Mouse (Mus musculus): ENCODE results near the gene Lrriq1. TPM values are rescaled to one million over a fixed set of nuclear protein-coding genes. Genes with fewer than 3 reads are reported as not detected.

The Lrriq1 gene
- total and polyA plus RNA-seq, 3 experiments = 0.12 TPM; not detected in 2

- WGBS = 45% methylated on average over 8 of the region's 8 CpGs
- Histone ChIP-seq H3K4me3 (no peak overlapping the region), H3K27me3 (ENCODE audit: control insufficient read depth, insufficient read depth, low read length) (no peaks in the 10 kb centered on the region), H3K4me1 (ENCODE audit: control insufficient read depth, insufficient read depth, low read length) (no peaks in the 10 kb centered on the region), H3K79me2 (replicated peaks; ENCODE audit: control insufficient read depth, insufficient read depth, low read length) (no peaks in the 10 kb centered on the region), H3K9ac (ENCODE audit: low read depth, low read length) (no peak overlapping the region), H3K36me3 (ENCODE audit: control insufficient read depth, insufficient read depth, low read length) (no peaks in the 10 kb centered on the region), H3K27ac (no peak overlapping the region)
- TF ChIP-seq EP300 (IDR thresholded peaks at IDR 0.05; ENCODE audit: insufficient read depth, low read depth, low read length) = no peak
- no peak for TF ChIP-seq POLR2A (IDR thresholded peaks at IDR 0.05; ENCODE audit: insufficient read depth, low read depth, low read length)
- no peak for TF ChIP-seq CTCF (IDR thresholded peaks at IDR 0.05)
- DNase-seq = no peak
- intact Hi-C loops (cut with DNase I) = no loop called here
These were observed 90.2 kb downstream of the Lrriq1 start for GRCm38 (mm10) chr10:103145769-103146379.

GRCm38 (mm10) chr10:103144927-103145768 is 91.0 kb downstream of the Lrriq1 start:
- DNase-seq = no peak
- intact Hi-C loops (cut with DNase I) = no loop called here
- no peak overlapping the region for H3K9ac ChIP-seq (ENCODE audit: low read depth, low read length)
- H3K27ac ChIP-seq = no peak overlapping the region
- no peaks in the 10 kb centered on the region for H3K4me1 ChIP-seq (ENCODE audit: control insufficient read depth, insufficient read depth, low read length)
- no peaks in the 10 kb centered on the region for H3K79me2 ChIP-seq (replicated peaks; ENCODE audit: control insufficient read depth, insufficient read depth, low read length)
- no peaks in the 10 kb centered on the region for H3K27me3 ChIP-seq (ENCODE audit: control insufficient read depth, insufficient read depth, low read length)
- no peaks in the 10 kb centered on the region for H3K36me3 ChIP-seq (ENCODE audit: control insufficient read depth, insufficient read depth, low read length)
- TF ChIP-seq POLR2A (IDR thresholded peaks at IDR 0.05; ENCODE audit: insufficient read depth, low read depth, low read length) = no peak
- TF ChIP-seq EP300 (IDR thresholded peaks at IDR 0.05; ENCODE audit: insufficient read depth, low read depth, low read length) = no peak
- no peak for TF ChIP-seq CTCF (IDR thresholded peaks at IDR 0.05)
- H3K4me3 ChIP-seq = no peak overlapping the region
- WGBS = 69% methylated on average over 11 of the region's 11 CpGs

GRCm38 (mm10) chr10:103142526-103142925 is 93.6 kb downstream of the Lrriq1 start:
- H3K4me1 ChIP-seq (ENCODE audit: control insufficient read depth, insufficient read depth, low read length) = no peaks in the 10 kb centered on the region
- H3K9ac ChIP-seq (ENCODE audit: low read depth, low read length) = no peak overlapping the region
- H3K79me2 ChIP-seq (replicated peaks; ENCODE audit: control insufficient read depth, insufficient read depth, low read length) = no peaks in the 10 kb centered on the region
- no peaks in the 10 kb centered on the region for H3K36me3 ChIP-seq (ENCODE audit: control insufficient read depth, insufficient read depth, low read length)
- DNase-seq = no peak
- 53% methylated on average over 4 of the region's 4 CpGs for WGBS
- H3K27me3 ChIP-seq (ENCODE audit: control insufficient read depth, insufficient read depth, low read length) = no peaks in the 10 kb centered on the region
- no peak overlapping the region for H3K27ac ChIP-seq
- H3K4me3 ChIP-seq = no peak overlapping the region
- intact Hi-C loops (cut with DNase I) = no loop called here
- TF ChIP-seq CTCF (IDR thresholded peaks at IDR 0.05) (no peak), POLR2A (IDR thresholded peaks at IDR 0.05; ENCODE audit: insufficient read depth, low read depth, low read length) (no peak), EP300 (IDR thresholded peaks at IDR 0.05; ENCODE audit: insufficient read depth, low read depth, low read length) (no peak)

- H3K27ac ChIP-seq = no peak overlapping the region
- H3K4me3 ChIP-seq = no peak overlapping the region
- no peaks in the 10 kb centered on the region for H3K79me2 ChIP-seq (replicated peaks; ENCODE audit: control insufficient read depth, insufficient read depth, low read length)
- TF ChIP-seq CTCF (IDR thresholded peaks at IDR 0.05) (peak; percentile 15; the same call in 1 of the 2 replicates), POLR2A (IDR thresholded peaks at IDR 0.05; ENCODE audit: insufficient read depth, low read depth, low read length) (no peak), EP300 (IDR thresholded peaks at IDR 0.05; ENCODE audit: insufficient read depth, low read depth, low read length) (no peak)
- DNase-seq = no peak
- H3K9ac ChIP-seq (ENCODE audit: low read depth, low read length) = no peak overlapping the region
- intact Hi-C loops (cut with DNase I) = no loop called here
- H3K4me1 ChIP-seq (ENCODE audit: control insufficient read depth, insufficient read depth, low read length) = no peaks in the 10 kb centered on the region
- 37% methylated on average over 6 of the region's 6 CpGs for WGBS
- no peaks in the 10 kb centered on the region for H3K36me3 ChIP-seq (ENCODE audit: control insufficient read depth, insufficient read depth, low read length)
- H3K27me3 ChIP-seq (ENCODE audit: control insufficient read depth, insufficient read depth, low read length) = no peaks in the 10 kb centered on the region
These were observed 94.6 kb downstream of the Lrriq1 start for GRCm38 (mm10) chr10:103141532-103141931.

- intact Hi-C loops (cut with DNase I) = no loop called here
- Histone ChIP-seq H3K9ac (ENCODE audit: low read depth, low read length) (no peak overlapping the region), H3K4me3 (no peak overlapping the region), H3K4me1 (ENCODE audit: control insufficient read depth, insufficient read depth, low read length) (no peaks in the 10 kb centered on the region), H3K27ac (no peak overlapping the region), H3K27me3 (ENCODE audit: control insufficient read depth, insufficient read depth, low read length) (no peaks in the 10 kb centered on the region), H3K36me3 (ENCODE audit: control insufficient read depth, insufficient read depth, low read length) (no peaks in the 10 kb centered on the region), H3K79me2 (replicated peaks; ENCODE audit: control insufficient read depth, insufficient read depth, low read length) (no peaks in the 10 kb centered on the region)
- WGBS = 67% methylated on average over 8 of the region's 8 CpGs
- no peak for TF ChIP-seq CTCF (IDR thresholded peaks at IDR 0.05)
- no peak for TF ChIP-seq EP300 (IDR thresholded peaks at IDR 0.05; ENCODE audit: insufficient read depth, low read depth, low read length)
- TF ChIP-seq POLR2A (IDR thresholded peaks at IDR 0.05; ENCODE audit: insufficient read depth, low read depth, low read length) = no peak
- no peak for DNase-seq
These were observed 95.5 kb downstream of the Lrriq1 start for GRCm38 (mm10) chr10:103140609-103141008.

- Histone ChIP-seq H3K9ac (ENCODE audit: low read depth, low read length) (no peak overlapping the region), H3K36me3 (ENCODE audit: control insufficient read depth, insufficient read depth, low read length) (no peaks in the 10 kb centered on the region), H3K27me3 (ENCODE audit: control insufficient read depth, insufficient read depth, low read length) (no peaks in the 10 kb centered on the region), H3K27ac (no peak overlapping the region), H3K4me1 (ENCODE audit: control insufficient read depth, insufficient read depth, low read length) (no peaks in the 10 kb centered on the region), H3K4me3 (no peak overlapping the region), H3K79me2 (replicated peaks; ENCODE audit: control insufficient read depth, insufficient read depth, low read length) (no peaks in the 10 kb centered on the region)
- intact Hi-C loops (cut with DNase I) = no loop called here
- WGBS = 60% methylated on average over 6 of the region's 6 CpGs
- TF ChIP-seq CTCF (IDR thresholded peaks at IDR 0.05) = no peak
- no peak for TF ChIP-seq POLR2A (IDR thresholded peaks at IDR 0.05; ENCODE audit: insufficient read depth, low read depth, low read length)
- TF ChIP-seq EP300 (IDR thresholded peaks at IDR 0.05; ENCODE audit: insufficient read depth, low read depth, low read length) = no peak
- DNase-seq = no peak
These were observed 121.5 kb downstream of the Lrriq1 start for GRCm38 (mm10) chr10:103114629-103115028.

Measured in heart, adult 2 months (tissue).